Mouse (Mus musculus): ENCODE results near the gene Oprm1. TPM values are rescaled to one million over a fixed set of nuclear protein-coding genes. Genes with fewer than 3 reads are reported as not detected.

Oprm1 gene
- 1.3 and 1.8 TPM in 2 replicates for polyA plus RNA-seq (2012; rRNA removed)

DNA sequence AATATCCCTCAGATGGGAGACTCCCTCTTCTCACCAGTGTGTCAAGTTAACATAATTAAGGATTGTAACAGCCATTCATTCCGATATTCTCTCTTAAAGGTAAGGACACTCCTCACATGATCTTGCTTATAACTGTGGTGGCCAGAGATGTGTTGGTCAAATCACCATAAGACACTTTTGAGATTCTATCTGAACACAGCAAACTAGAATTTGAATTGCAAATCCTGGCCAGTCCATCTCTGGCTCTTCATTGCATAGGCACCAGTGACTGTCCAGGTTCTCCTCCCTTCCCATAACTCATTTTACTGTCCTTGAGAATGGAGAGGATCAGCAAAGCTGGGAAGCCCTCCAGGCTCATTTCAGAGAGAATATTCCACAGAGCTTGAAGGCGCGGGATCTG is at the start of gene Oprm1:
Gene Oprm1 (plus strand): TSS at position 301 of the 400 bp plus-strand sequence.
- no peak for TF ChIP-seq POLR2A (IDR thresholded peaks at IDR 0.05; ENCODE audit: borderline replicate concordance, extremely low read depth, insufficient read depth, insufficient read length, poor library complexity, severe bottlenecking)
- no peak for TF ChIP-seq CTCF (IDR thresholded peaks at IDR 0.05; ENCODE audit: borderline replicate concordance, extremely low read depth, insufficient read depth, insufficient read length)
- DNase-seq (ENCODE audit: low read depth), result no peak

DNA sequence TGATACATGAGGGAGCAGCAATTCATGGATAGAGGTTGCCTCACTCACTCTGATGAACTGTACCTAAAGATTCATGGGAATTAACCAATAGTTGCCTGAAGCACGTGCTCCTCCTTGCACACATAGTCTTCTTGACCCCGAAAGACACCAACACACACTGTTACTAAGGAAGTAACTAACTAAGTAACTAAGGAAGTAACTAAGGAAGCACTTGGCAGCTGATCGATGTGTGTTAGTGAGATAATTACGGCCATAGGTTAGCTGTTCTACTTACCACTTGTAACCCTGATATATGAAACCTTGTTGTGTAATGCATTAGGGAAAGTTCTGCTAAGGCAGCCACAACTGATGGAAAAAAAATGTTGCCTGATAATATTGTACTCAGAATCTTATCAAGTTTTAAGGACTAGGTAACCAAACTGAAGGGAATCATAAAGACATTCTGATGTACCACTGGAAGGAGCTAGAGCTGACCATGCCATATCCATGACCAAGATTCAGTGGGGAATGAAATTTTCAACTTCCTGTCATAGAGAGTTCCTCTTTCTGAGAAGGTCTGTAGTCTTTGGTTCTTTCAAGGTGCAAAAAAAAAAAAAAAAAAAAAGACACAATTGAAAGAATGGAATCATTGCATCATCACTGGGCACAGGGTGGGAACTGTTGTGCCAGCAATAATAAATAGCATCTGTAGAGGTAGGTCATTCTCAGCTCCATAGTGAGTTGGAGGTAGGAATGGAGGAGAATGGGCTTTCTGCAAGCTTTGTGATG is 40.9 kb upstream of the Oprm1 start:
- TF ChIP-seq POLR2A (IDR thresholded peaks at IDR 0.05; ENCODE audit: borderline replicate concordance, extremely low read depth, insufficient read depth, insufficient read length, poor library complexity, severe bottlenecking) (no peak), CTCF (IDR thresholded peaks at IDR 0.05; ENCODE audit: borderline replicate concordance, extremely low read depth, insufficient read depth, insufficient read length) (no peak)
- no peak for DNase-seq (ENCODE audit: low read depth)

DNA sequence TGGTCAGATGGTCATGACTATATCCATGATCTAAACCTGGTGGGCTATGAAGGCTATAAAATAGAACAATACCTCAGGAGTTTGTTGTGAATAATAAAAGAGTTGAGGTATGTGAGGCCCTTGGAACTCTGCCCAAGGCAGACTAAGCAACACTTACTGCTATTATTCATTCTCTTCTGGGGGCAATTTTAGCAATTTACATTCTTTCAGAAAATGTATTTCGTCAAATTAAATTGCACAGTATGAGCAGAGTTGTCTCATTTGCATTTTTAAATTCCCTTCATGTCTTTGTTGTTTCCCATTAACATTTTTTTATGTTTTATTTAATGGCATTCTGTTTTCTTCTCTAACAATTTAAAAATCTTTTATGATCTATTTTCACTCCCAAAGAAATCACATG is 34.5 kb upstream of the Oprm1 start:
- peak; percentile 28 for DNase-seq (ENCODE audit: low read depth)
- TF ChIP-seq POLR2A (IDR thresholded peaks at IDR 0.05; ENCODE audit: borderline replicate concordance, extremely low read depth, insufficient read depth, insufficient read length, poor library complexity, severe bottlenecking) (no peak), CTCF (IDR thresholded peaks at IDR 0.05; ENCODE audit: borderline replicate concordance, extremely low read depth, insufficient read depth, insufficient read length) (no peak)

DNA sequence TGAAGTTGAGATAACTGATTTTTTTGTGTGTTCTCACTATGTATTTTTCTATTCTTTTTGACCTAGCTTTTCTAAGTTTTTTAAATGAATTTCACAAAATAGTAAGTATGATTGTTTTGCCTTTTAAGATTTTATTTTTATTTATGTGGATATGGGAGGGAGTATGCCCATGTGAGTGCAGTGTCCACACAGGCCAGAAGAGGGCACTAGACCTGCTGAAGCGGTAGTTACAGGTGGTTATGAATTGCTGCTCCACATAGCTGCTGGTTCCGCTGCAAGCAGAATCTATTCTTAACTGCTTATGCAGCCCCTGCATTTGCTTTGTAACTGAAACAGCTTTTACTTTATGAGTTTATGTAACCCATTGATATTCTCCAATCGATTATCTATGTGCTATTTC is 29.8 kb upstream of the Oprm1 start:
- no peak for DNase-seq (ENCODE audit: low read depth)

DNA sequence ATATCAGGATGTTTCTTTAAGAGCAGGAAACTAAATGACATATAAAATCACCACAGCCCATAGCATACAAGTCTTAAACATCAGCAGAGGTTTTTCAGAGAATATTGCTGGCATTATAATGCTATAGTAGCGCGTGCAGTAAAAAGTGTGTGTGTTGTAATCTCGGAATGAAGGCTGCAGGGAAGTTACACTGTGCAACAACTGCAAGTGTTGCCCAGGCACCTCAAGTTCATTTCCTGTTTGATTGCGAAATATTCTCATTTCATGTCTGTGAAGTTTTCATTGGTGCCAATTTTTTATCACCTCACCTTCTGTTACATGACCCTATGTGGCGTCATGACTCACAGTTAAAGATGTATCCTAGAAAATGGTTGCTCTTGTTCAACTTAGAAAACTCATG is 4.9 kb upstream of the Oprm1 start:
- no peak for TF ChIP-seq CTCF (IDR thresholded peaks at IDR 0.05; ENCODE audit: borderline replicate concordance, extremely low read depth, insufficient read depth, insufficient read length)
- no peak for TF ChIP-seq POLR2A (IDR thresholded peaks at IDR 0.05; ENCODE audit: borderline replicate concordance, extremely low read depth, insufficient read depth, insufficient read length, poor library complexity, severe bottlenecking)

More for the DNA sequence above, 29.8 kb upstream of the Oprm1 start:
- no peak for TF ChIP-seq CTCF (IDR thresholded peaks at IDR 0.05; ENCODE audit: borderline replicate concordance, extremely low read depth, insufficient read depth, insufficient read length)
- no peak for TF ChIP-seq POLR2A (IDR thresholded peaks at IDR 0.05; ENCODE audit: borderline replicate concordance, extremely low read depth, insufficient read depth, insufficient read length, poor library complexity, severe bottlenecking)

DNA sequence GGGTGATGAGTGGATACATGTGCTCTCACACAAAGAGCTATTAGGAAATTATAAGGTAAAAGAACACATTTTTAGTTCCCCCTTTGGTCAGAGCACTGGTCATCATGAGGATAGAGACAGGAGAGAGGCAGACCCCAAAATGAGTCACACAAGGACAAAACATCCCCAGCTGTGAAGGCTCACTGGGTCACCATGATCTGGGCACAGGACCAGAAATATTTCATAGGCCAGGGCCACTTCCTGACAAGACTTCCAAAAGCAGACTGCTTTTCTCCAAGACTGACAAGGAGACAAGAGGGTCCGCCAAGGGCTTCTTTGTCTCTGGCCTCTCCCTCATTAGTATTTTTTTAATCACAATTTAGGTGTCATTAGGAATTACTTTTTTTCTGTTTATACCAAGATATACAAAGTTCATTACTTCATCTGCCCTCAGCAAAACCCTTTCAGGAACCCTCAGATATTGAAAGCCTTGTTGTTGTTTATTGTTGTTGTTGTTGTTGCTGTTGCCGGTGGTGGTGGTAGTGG is 3.0 kb downstream of the Oprm1 start, which contains the start of gene Gm10945:
Gene Gm10945 (minus strand): TSS at position 475 of the 525 bp plus-strand sequence.
- no peak for TF ChIP-seq POLR2A (IDR thresholded peaks at IDR 0.05; ENCODE audit: borderline replicate concordance, extremely low read depth, insufficient read depth, insufficient read length, poor library complexity, severe bottlenecking)
- TF ChIP-seq CTCF (IDR thresholded peaks at IDR 0.05; ENCODE audit: borderline replicate concordance, extremely low read depth, insufficient read depth, insufficient read length), result no peak
- no peak for DNase-seq (ENCODE audit: low read depth)

More for the DNA sequence above, 4.9 kb upstream of the Oprm1 start:
- no peak for DNase-seq (ENCODE audit: low read depth)

DNA sequence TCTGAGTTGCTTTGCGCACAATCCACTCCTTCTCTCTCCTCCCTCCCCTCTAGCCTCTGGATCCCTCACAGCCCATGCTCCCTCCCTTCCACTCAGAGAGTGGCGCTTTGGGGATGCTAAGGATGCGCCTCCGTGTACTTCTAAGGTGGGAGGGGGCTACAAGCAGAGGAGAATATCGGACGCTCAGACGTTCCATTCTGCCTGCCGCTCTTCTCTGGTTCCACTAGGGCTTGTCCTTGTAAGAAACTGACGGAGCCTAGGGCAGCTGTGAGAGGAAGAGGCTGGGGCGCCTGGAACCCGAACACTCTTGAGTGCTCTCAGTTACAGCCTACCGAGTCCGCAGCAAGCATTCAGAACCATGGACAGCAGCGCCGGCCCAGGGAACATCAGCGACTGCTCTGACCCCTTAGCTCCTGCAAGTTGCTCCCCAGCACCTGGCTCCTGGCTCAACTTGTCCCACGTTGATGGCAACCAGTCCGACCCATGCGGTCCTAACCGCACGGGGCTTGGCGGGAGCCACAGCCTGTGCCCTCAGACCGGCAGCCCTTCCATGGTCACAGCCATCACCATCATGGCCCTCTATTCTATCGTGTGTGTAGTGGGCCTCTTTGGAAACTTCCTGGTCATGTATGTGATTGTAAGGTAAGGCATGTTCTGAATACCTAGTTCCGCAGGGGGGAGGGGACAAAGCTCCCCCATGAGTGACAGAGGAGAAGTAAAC is 30.4 kb downstream of the Oprm1 start:
- DNase-seq (ENCODE audit: low read depth), result peak; percentile 57
- no peak for TF ChIP-seq CTCF (IDR thresholded peaks at IDR 0.05; ENCODE audit: borderline replicate concordance, extremely low read depth, insufficient read depth, insufficient read length)
- no peak for TF ChIP-seq POLR2A (IDR thresholded peaks at IDR 0.05; ENCODE audit: borderline replicate concordance, extremely low read depth, insufficient read depth, insufficient read length, poor library complexity, severe bottlenecking)

DNA sequence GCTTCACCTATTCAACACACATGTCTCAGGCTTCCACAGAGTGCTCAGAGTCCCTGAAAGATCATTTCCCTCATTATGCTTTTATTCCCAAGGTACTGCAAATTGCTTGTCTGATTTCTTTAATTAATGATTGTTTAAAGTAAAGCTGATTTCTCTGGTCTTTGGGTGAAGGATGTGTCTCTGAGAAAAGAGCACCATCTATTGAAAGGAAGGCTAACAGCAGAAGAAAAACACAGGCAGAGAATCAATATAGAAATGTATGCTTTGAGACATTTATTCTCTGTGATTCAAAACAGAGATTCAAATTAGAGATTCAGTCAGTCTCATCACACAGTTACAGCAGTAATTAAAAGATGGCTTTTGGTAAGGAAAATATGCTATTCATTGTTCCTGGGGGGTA is 31.9 kb downstream of the Oprm1 start:
- peak; percentile 38 for DNase-seq (ENCODE audit: low read depth)
- TF ChIP-seq CTCF (IDR thresholded peaks at IDR 0.05; ENCODE audit: borderline replicate concordance, extremely low read depth, insufficient read depth, insufficient read length), result no peak
- TF ChIP-seq POLR2A (IDR thresholded peaks at IDR 0.05; ENCODE audit: borderline replicate concordance, extremely low read depth, insufficient read depth, insufficient read length, poor library complexity, severe bottlenecking), result no peak

DNA sequence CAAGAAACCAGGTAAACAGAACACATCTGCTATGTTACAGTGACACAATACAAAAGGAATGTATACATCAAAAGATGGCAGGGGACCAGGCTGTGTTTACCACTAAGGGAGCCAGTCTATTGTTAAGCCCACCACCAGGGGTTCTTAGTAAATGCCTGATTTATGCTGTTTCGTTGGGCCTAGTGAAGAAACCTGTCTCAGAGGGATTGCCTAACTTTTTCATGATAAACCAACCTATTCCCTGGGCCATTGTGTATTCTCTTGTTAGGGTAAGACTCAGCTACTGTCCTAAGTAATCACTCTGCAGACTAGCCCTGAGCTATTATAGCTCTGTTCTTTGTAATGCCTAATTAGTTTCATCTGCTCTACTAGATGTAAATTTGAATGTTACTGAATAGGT is 62.3 kb downstream of the Oprm1 start:
- TF ChIP-seq CTCF (IDR thresholded peaks at IDR 0.05; ENCODE audit: borderline replicate concordance, extremely low read depth, insufficient read depth, insufficient read length) (no peak), POLR2A (IDR thresholded peaks at IDR 0.05; ENCODE audit: borderline replicate concordance, extremely low read depth, insufficient read depth, insufficient read length, poor library complexity, severe bottlenecking) (no peak)
- DNase-seq (ENCODE audit: low read depth), result no peak

DNA sequence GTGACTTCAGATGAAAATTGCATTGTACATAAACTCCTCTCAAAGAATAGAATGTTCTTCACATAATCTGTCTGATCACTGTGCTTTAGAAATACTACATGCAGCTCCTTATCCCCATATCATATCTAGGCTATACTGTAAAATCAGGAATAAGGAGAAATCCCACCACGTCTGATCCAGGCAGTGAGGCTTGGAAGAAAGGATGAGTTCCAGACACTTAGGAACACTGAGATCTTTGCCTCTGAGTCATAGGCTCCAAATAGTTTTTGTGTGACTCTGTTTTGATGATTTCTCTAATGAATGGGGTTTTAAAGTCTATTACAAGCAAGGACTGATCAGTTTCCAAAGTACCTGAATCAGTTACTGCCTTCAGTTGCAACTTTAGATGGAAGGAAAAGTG is 83.9 kb downstream of the Oprm1 start:
- TF ChIP-seq CTCF (IDR thresholded peaks at IDR 0.05; ENCODE audit: borderline replicate concordance, extremely low read depth, insufficient read depth, insufficient read length) (no peak), POLR2A (IDR thresholded peaks at IDR 0.05; ENCODE audit: borderline replicate concordance, extremely low read depth, insufficient read depth, insufficient read length, poor library complexity, severe bottlenecking) (no peak)
- no peak for DNase-seq (ENCODE audit: low read depth)

DNA sequence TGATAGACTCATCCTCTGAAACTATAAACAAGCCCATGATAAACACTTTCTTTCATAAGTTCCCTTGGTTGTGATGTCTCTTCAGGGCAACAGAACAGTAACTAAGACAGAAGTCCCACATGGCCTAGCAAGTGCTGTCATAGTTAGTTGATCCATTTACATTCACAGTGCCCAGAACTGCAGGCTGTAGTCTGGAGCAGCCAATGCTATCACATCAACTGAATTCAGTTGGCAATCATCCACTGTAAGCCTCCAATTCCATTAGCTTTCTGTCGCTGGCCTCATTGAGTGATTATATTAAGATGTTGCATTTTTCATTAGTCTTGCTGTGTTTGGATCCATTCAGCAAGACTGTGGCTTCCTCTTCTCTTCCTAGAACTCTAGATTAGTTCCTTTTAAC is 88.0 kb downstream of the Oprm1 start:
- TF ChIP-seq POLR2A (IDR thresholded peaks at IDR 0.05; ENCODE audit: borderline replicate concordance, extremely low read depth, insufficient read depth, insufficient read length, poor library complexity, severe bottlenecking), result no peak

More for the DNA sequence above, 88.0 kb downstream of the Oprm1 start:
- peak; percentile 41 for DNase-seq (ENCODE audit: low read depth)

Measured in brain, embryonic 14.5 days (tissue).